Mouse (Mus musculus) kidney, adult 2 months (tissue): Measurements from ENCODE around the gene Mrps2. TPM values are rescaled to one million over a fixed set of nuclear protein-coding genes. Genes with fewer than 3 reads are reported as not detected.
A peak's percentile ranks its signal among the peaks of the same experiment; 100 is the strongest.

Experiments used
- DNase-seq: peaks from one replicate; pipeline ENCODE4 v3.0.0; 2021
- H3K27ac ChIP-seq: fragments of 200-500 bp; 2 replicates; pipeline ENCODE4 v1.5.1; 2012; ENCODE audit warnings: low read depth, low read length, control low read depth, inconsistent platforms; ENCODE audit not compliant: insufficient read depth
- H3K27me3 ChIP-seq: fragments of 200-500 bp; replicated peaks from 2 replicates; pipeline ENCODE4 v1.6.1; 2012; ENCODE audit warnings: mild to moderate bottlenecking, moderate library complexity, low read length, inconsistent platforms; ENCODE audit not compliant: control insufficient read depth, insufficient read depth
- H3K36me3 ChIP-seq: fragments of 200-500 bp; 2 replicates; pipeline ENCODE4 v1.6.1; 2012; ENCODE audit warnings: mild to moderate bottlenecking, moderate library complexity, low read length, inconsistent platforms; ENCODE audit not compliant: control insufficient read depth, insufficient read depth
- H3K4me1 ChIP-seq: fragments of 200-500 bp; 2 replicates; pipeline ENCODE4 v1.6.1; 2011; ENCODE audit warnings: low read length; ENCODE audit not compliant: control insufficient read depth, insufficient read depth
- H3K4me3 ChIP-seq: fragments of 200-500 bp; 2 replicates; pipeline ENCODE4 v1.5.1; 2011; ENCODE audit warnings: mild to moderate bottlenecking, low read depth, low read length, control low read depth; ENCODE audit not compliant: insufficient read depth
- CTCF ChIP-seq: fragments of 200-500 bp; conservative IDR thresholded peaks from 2 replicates; pipeline ENCODE4 v1.5.1; 2011; ENCODE audit warnings: low read depth, mild to moderate bottlenecking, control low read depth, low read length, moderate library complexity, mixed read lengths; ENCODE audit not compliant: insufficient read depth, insufficient read length
- POLR2A ChIP-seq: fragments of 200-500 bp; IDR thresholded peaks from one replicate; pipeline ENCODE4 v1.6.1; 2011; ENCODE audit warnings: low read depth, low read length, control low read depth
- WGBS: fragments of 180-500 bp; shearing (Covaris S2); methylation state at CpG from one replicate; pipeline ENCODE4 v1.1.7; 2018; 5-methylcytosine and 5-hydroxymethylcytosine counted together
- polyA plus RNA-seq: library from polyadenylated mRNA; depleted of rRNA; stranded (reverse); fragments of >200 nt; gene quantifications from 2 replicates; pipeline ENCODE4 v1.2.3, GENCODE M21; 2012; rRNA removed

Mrps2 gene
- 65.7 and 72.7 TPM in 2 replicates for polyA plus RNA-seq

GRCm38 (mm10) chr2:28467860-28468485 lies at the start of gene Mrps2:
Mrps2 (plus strand) TSS chr2:28468066.
- Histone ChIP-seq H3K27ac (no peak within 1 kb of the TSS), H3K4me3 (peak within 1 kb of the TSS; percentile 78), H3K4me1 (peaks cover 4% of the 10 kb centered on the region; the same call in 1 of the 2 replicates), H3K36me3 (peaks cover 2% of the 10 kb centered on the region; the same call in 1 of the 2 replicates), H3K27me3 (no peaks in the 10 kb centered on the region)
- under 1% methylated on average over 52 of the region's 52 CpGs for WGBS
- peak; percentile 87 for DNase-seq
- TF ChIP-seq CTCF: peak; percentile 80
- TF ChIP-seq POLR2A: peak; percentile 31

- H3K27ac ChIP-seq: no peak overlapping the region
- H3K4me3 ChIP-seq: no peak overlapping the region
- no peaks in the 10 kb centered on the region for H3K4me1 ChIP-seq
- no peaks in the 10 kb centered on the region for H3K27me3 ChIP-seq
- TF ChIP-seq CTCF: peak; percentile 87
- TF ChIP-seq POLR2A: no peak
- DNase-seq: peak; percentile 86
- no peaks in the 10 kb centered on the region for H3K36me3 ChIP-seq
- 29% methylated on average over 4 of the region's 4 CpGs for WGBS
These were observed 48.0 kb upstream of the Mrps2 start for GRCm38 (mm10) chr2:28419898-28420297.

- no peak overlapping the region for H3K4me3 ChIP-seq
- H3K36me3 ChIP-seq: no peaks in the 10 kb centered on the region
- DNase-seq: peak; percentile 61
- TF ChIP-seq POLR2A (no peak), CTCF (peak; percentile 55)
- H3K27ac ChIP-seq: no peak overlapping the region
- no peaks in the 10 kb centered on the region for H3K4me1 ChIP-seq
- 28% methylated on average over 3 of the region's 3 CpGs for WGBS
- H3K27me3 ChIP-seq: no peaks in the 10 kb centered on the region
These were observed 44.7 kb upstream of the Mrps2 start for GRCm38 (mm10) chr2:28423167-28423566.

- no peaks in the 10 kb centered on the region for H3K27me3 ChIP-seq
- DNase-seq: no peak
- no peak overlapping the region for H3K4me3 ChIP-seq
- TF ChIP-seq CTCF: no peak
- H3K27ac ChIP-seq: no peak overlapping the region
- no peaks in the 10 kb centered on the region for H3K4me1 ChIP-seq
- H3K36me3 ChIP-seq: no peaks in the 10 kb centered on the region
- 83% methylated on average over 6 of the region's 6 CpGs for WGBS
These were observed 40.6 kb upstream of the Mrps2 start for GRCm38 (mm10) chr2:28427226-28427625.

GRCm38 (mm10) chr2:28430846-28431245 lies 37.0 kb upstream of the Mrps2 start:
- no peaks in the 10 kb centered on the region for H3K27me3 ChIP-seq
- 70% methylated on average over 6 of the region's 6 CpGs for WGBS
- no peaks in the 10 kb centered on the region for H3K4me1 ChIP-seq
- no peaks in the 10 kb centered on the region for H3K36me3 ChIP-seq
- no peak overlapping the region for H3K27ac ChIP-seq
- DNase-seq: no peak
- H3K4me3 ChIP-seq: no peak overlapping the region
- TF ChIP-seq POLR2A (no peak), CTCF (no peak)

- no peak overlapping the region for H3K4me3 ChIP-seq
- H3K36me3 ChIP-seq: no peaks in the 10 kb centered on the region
- H3K4me1 ChIP-seq: no peaks in the 10 kb centered on the region
- TF ChIP-seq POLR2A (no peak), CTCF (no peak)
- 0% methylated on average over 1 of the region's 1 CpGs for WGBS
- DNase-seq: peak; percentile 24
- H3K27ac ChIP-seq: no peak overlapping the region
- no peaks in the 10 kb centered on the region for H3K27me3 ChIP-seq
These were observed 35.1 kb upstream of the Mrps2 start for GRCm38 (mm10) chr2:28432811-28433210.

GRCm38 (mm10) chr2:28433512-28433911 lies 34.4 kb upstream of the Mrps2 start:
- peak overlapping the region; percentile 46; the same call in 1 of the 2 replicates for H3K27ac ChIP-seq
- H3K36me3 ChIP-seq: no peaks in the 10 kb centered on the region
- H3K4me1 ChIP-seq: no peaks in the 10 kb centered on the region
- no peaks in the 10 kb centered on the region for H3K27me3 ChIP-seq
- H3K4me3 ChIP-seq: no peak overlapping the region
- 14% methylated on average over 2 of the region's 2 CpGs for WGBS
- DNase-seq: no peak
- TF ChIP-seq CTCF (no peak), POLR2A (no peak)
